18 mouse cellular contexts compared by ENCODE assay signal in the genomic region with DNA sequence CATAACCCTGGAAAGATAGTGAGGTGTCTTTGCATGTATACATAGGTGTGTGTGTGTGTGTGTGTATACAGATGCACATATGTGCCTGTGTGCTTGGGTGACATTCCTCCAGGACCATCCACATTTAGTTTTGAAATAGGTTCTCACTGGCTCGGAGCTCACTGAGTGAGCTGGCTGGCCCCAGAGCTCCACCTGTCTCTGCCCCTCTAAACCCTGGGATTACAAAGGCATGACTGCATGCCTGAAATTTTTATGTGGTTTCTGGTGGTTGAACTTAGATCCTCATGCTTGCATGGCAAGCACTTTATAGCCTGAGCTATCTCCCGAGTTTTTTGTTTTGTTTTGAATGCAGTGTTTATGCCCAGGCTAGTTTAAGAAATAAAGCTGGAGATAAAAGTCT.
"Had no signal": no experiment of that assay in that cellular context is flagged by ENCODE, and none has a peak within 500 bp of the region (broad histone marks: within the 10 kb centered on the region; RNA-seq: fewer than 3 reads in every experiment).

No protein-coding gene starts in this region.

- H3K9ac ChIP-seq: kidney, embryonic 15.5 days; limb, embryonic 13.5 days; liver, embryonic 13.5 days; midbrain, embryonic 12.5 days; midbrain, embryonic 15.5 days had no signal

- H3K36me3 ChIP-seq: kidney, embryonic 15.5 days; limb, embryonic 13.5 days; liver, embryonic 13.5 days; midbrain, embryonic 12.5 days; midbrain, embryonic 15.5 days had no signal

- DNase-seq: kidney, postnatal 10 days; kidney, postnatal 36 days; left cerebral cortex, postnatal 4 days; liver, embryonic 13.5 days; lung, adult 2 months; lung, postnatal 14 days; lung, postnatal 4 days; right cerebral cortex, adult 18-20 months; right cerebral cortex, postnatal 14 days; right cerebral cortex, postnatal 4 days; thymus, adult 2 months; thymus, postnatal 14 days; thymus, postnatal 4 days had no signal

- H3K4me1 ChIP-seq: kidney, embryonic 15.5 days; limb, embryonic 13.5 days; midbrain, embryonic 12.5 days; midbrain, embryonic 15.5 days had no signal

- H3K27ac ChIP-seq: kidney, embryonic 15.5 days; limb, embryonic 13.5 days; liver, embryonic 13.5 days; midbrain, embryonic 12.5 days; midbrain, embryonic 15.5 days; stomach, postnatal 0 days had no signal

- H3K9me3 ChIP-seq: kidney, embryonic 15.5 days; limb, embryonic 13.5 days; liver, embryonic 13.5 days; midbrain, embryonic 12.5 days; midbrain, embryonic 15.5 days had no signal

- H3K4me2 ChIP-seq: kidney, embryonic 15.5 days; limb, embryonic 13.5 days; liver, embryonic 13.5 days; midbrain, embryonic 12.5 days; midbrain, embryonic 15.5 days had no signal

- ATAC-seq: midbrain, embryonic 15.5 days had no signal

- H3K27me3 ChIP-seq: kidney, embryonic 15.5 days; limb, embryonic 13.5 days; liver, embryonic 13.5 days; midbrain, embryonic 12.5 days; midbrain, embryonic 15.5 days had no signal

- H3K4me3 ChIP-seq: kidney, embryonic 15.5 days; limb, embryonic 13.5 days; liver, embryonic 13.5 days; midbrain, embryonic 12.5 days; midbrain, embryonic 15.5 days had no signal
